In the genomic region with DNA sequence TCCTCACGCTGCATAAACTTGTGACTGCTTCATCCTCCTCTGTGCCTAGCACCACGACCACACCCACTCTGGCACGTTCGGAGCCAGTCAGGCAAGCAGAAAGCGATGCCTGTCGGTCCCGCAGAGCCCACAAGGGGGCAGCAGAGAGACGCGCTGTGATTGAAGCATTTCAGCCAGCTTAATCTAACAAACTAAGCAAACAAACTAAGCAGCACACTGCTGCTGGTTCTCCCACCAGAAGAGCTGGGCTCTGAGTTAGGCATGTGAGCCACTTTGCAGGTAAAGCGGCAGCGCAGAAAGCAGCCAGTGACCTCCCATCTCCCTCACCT, we compare ENCODE assay signal across 8 mouse cellular contexts. TPM values are rescaled to one million over a fixed set of nuclear protein-coding genes. Genes with fewer than 3 reads are reported as not detected.
DNase-seq lines count a peak whose midpoint lies in the region; ATAC-seq and TF ChIP-seq lines count a peak whose summit lies in the region.

No protein-coding gene starts in this region.

- no peak overlapping the region for H3K27ac ChIP-seq in left cerebral cortex, adult 2 months

- peak; percentile 95 for DNase-seq in adipocyte (ENCODE audit: low spot score)
- peak; percentile 94 for DNase-seq in embryo, embryonic 10 days (ENCODE audit: low spot score)
- peak; percentile 99 for DNase-seq in gastrocnemius, postnatal 10 days
- peak; percentile 67 for DNase-seq in hindlimb bud, embryonic 11.5 days (ENCODE audit: extremely low spot score, low read depth, low spot score)
- peak; percentile 93 to 99 for DNase-seq in left cerebral cortex, adult 2 months (ENCODE audit: extremely low spot score in 1 of 2, low spot score in 2 of 2)
- DNase-seq in right cerebral cortex, adult 2 months (ENCODE audit: low spot score in 2 of 2): peak; percentile 100
- peak; percentile 88 for DNase-seq in urinary bladder, postnatal 10 days (ENCODE audit: low spot score)

- no peak overlapping the region for H3K4me3 ChIP-seq in left cerebral cortex, adult 2 months

- intact Hi-C loops in left cerebral cortex, adult 2 months (cut with DNase I): loop anchor here (1.0 to 10.0 kb wide), 4 partner anchors 21 to 413 kb away; a partner anchor contains a TSS

- ATAC-seq in megakaryocyte, adult 5-6 weeks (ENCODE audit: poor library complexity, severe bottlenecking): peak; percentile 99

- TF ChIP-seq CTCF in left cerebral cortex, adult 2 months (IDR thresholded peaks at IDR 0.05): no peak; the same call in none of the 2 replicates

RNA-seq across cellular contexts. Expression of a gene that starts 8.3 kb away (rescaled TPM):
- total RNA-seq in gastrocnemius, postnatal 10 days (2021): 1 to 10 TPM; 7.0 to 7.4 TPM
- 10 to 100 TPM; 20.3 to 20.4 TPM for total RNA-seq in left cerebral cortex, adult 2 months (2021)
- 3.3 TPM in 2 replicates for total RNA-seq in megakaryocyte, adult 5-6 weeks (2015)
- total RNA-seq in megakaryocyte, adult 5-6 weeks (2017): 9.5 TPM in 2 replicates

RNA-seq across cellular contexts. Expression of a gene that starts 44.4 kb away (rescaled TPM):
- total RNA-seq in gastrocnemius, postnatal 10 days (2021): not detected
- not detected for total RNA-seq in left cerebral cortex, adult 2 months (2021)
- not detected in 2 replicates for total RNA-seq in megakaryocyte, adult 5-6 weeks (2015)
- total RNA-seq in megakaryocyte, adult 5-6 weeks (2017): not detected in 2 replicates

RNA-seq across cellular contexts. Expression of a gene that starts 44.8 kb away (rescaled TPM):
- total RNA-seq in gastrocnemius, postnatal 10 days (2021): not detected
- total RNA-seq in left cerebral cortex, adult 2 months (2021): not detected
- total RNA-seq in megakaryocyte, adult 5-6 weeks (2015): not detected in 2 replicates
- not detected in 2 replicates for total RNA-seq in megakaryocyte, adult 5-6 weeks (2017)

RNA-seq across cellular contexts. Expression of a gene that starts 48.3 kb away (rescaled TPM):
- not detected for total RNA-seq in gastrocnemius, postnatal 10 days (2021)
- total RNA-seq in left cerebral cortex, adult 2 months (2021): not detected
- not detected in 2 replicates for total RNA-seq in megakaryocyte, adult 5-6 weeks (2015)
- not detected in 2 replicates for total RNA-seq in megakaryocyte, adult 5-6 weeks (2017)

RNA-seq across cellular contexts. Expression of a gene that starts 50.6 kb away (rescaled TPM):
- total RNA-seq in gastrocnemius, postnatal 10 days (2021): 1 to 10 TPM; 3.8 to 4.5 TPM
- total RNA-seq in left cerebral cortex, adult 2 months (2021): 1 to 10 TPM; 2.0 to 3.7 TPM
- total RNA-seq in megakaryocyte, adult 5-6 weeks (2015): 5.2 and 7.0 TPM in 2 replicates
- total RNA-seq in megakaryocyte, adult 5-6 weeks (2017): 17.6 TPM in 2 replicates
